Mouse (Mus musculus): ENCODE measurements around the gene Defb36.

GRCm38 (mm10) chr2:152617374-152617773 is 13.2 kb downstream of the Defb36 start:
- TF ChIP-seq CTCF (IDR thresholded peaks at IDR 0.05; ENCODE audit: low read depth) = peak; percentile 61
- TF ChIP-seq EP300 (IDR thresholded peaks at IDR 0.05; ENCODE audit: low read depth) = no peak
